9 mouse cellular contexts compared by ENCODE assay signal in the genomic region with DNA sequence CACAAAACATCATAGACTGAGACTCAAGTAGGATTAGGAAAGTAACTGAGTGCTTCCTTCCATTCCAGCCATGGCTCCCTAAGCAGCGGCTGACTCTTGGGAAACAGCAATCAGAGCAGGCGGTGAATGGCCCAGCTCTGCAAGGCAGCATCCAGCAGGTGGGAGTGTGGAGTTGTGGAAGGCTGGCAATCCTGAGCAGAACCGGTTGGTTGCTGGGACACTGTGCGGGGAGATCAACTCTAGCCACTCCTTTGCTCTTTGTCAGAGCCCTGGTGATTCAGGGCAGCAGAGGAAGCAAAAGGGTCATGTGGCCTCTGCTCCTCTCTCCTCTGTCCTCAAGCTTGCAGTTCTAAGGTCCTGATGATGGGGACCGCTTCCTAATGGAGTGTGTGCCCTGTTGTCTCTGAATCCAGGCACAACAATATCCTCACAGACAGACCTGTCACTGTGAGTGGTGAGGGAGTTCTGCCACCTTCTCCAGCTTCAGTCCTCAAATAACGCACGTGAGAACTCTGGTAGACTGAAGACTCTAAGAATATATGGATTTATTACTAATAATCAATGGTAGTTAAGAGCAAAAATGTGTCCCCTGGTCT. TPM values are rescaled to one million over a fixed set of nuclear protein-coding genes. Genes with fewer than 3 reads are reported as not detected.
DNase-seq lines count a peak whose midpoint lies in the region; TF ChIP-seq lines count a peak whose summit lies in the region.
"Had no signal": no experiment of that assay in that cellular context is flagged by ENCODE, and none has a peak within 500 bp of the region (broad histone marks: within the 10 kb centered on the region; RNA-seq: fewer than 3 reads in every experiment).

No protein-coding gene starts in this region.

- H3K27ac ChIP-seq in cortical plate, adult 2 months (ENCODE audit: insufficient read depth, low read length) = no peak overlapping the region

- peak; percentile 90 for TF ChIP-seq CTCF in cortical plate, adult 2 months (IDR thresholded peaks at IDR 0.05; ENCODE audit: extremely low read depth, insufficient read depth, low read length)

- peaks cover 1% of the 10 kb centered on the region; the same call in 1 of the 2 replicates for H3K4me1 ChIP-seq in cortical plate, adult 2 months (ENCODE audit: control insufficient read depth, insufficient read depth, low read length)

- TF ChIP-seq POLR2A in cortical plate, adult 2 months (IDR thresholded peaks at IDR 0.05; ENCODE audit: extremely low read depth, insufficient read depth, low read length) = no peak

- DNase-seq in adrenal gland, adult 2 months = peak; percentile 72
- peak; percentile 79 for DNase-seq in gastrocnemius, postnatal 14 days
- peak; percentile 77 for DNase-seq in hindlimb bud, embryonic 11.5 days (ENCODE audit: extremely low spot score, low read depth, low spot score)
- DNase-seq in left cerebral cortex, postnatal 14 days (ENCODE audit: low spot score in 2 of 2) = peak; percentile 85 to 86
- peak; percentile 81 for DNase-seq in mesoderm, embryonic 11.5 days (ENCODE audit: low read depth, low spot score)
- peak; percentile 86 for DNase-seq in right cerebral cortex, postnatal 4 days
- no peak for DNase-seq in natural killer cell, adult 2 months (ENCODE audit: low spot score in 2 of 2)

- intact Hi-C loops in gastrocnemius, postnatal 14 days (cut with DNase I; ENCODE audit: low total_unique reads) = no loop called here
- intact Hi-C loops in left cerebral cortex, postnatal 14 days (cut with DNase I) = loop anchor here (2.0 to 10.0 kb wide), 2 partner anchors 576 to 648 kb away; no protein-coding TSS in a partner anchor

- no peak overlapping the region for H3K4me3 ChIP-seq in cortical plate, adult 2 months (ENCODE audit: insufficient read depth, low read length)

RNA-seq across cellular contexts. Expression of a gene that starts 11.7 kb away (rescaled TPM):
- total RNA-seq in adrenal gland, adult 2 months (2021) = not detected
- polyA plus RNA-seq in adrenal gland, adult 2 months (2012; rRNA removed) = not detected in 2 replicates
- polyA plus RNA-seq in cortical plate, adult 2 months (2012; rRNA removed) = not detected in 2 replicates
- total RNA-seq in gastrocnemius, postnatal 14 days (2021) = not detected
- not detected for total RNA-seq in left cerebral cortex, postnatal 14 days (2021)
- polyA plus RNA-seq: large intestine, adult 2 months had no signal

RNA-seq across cellular contexts. Expression of a gene that starts 25.4 kb away (rescaled TPM):
- total RNA-seq in adrenal gland, adult 2 months (2021) = 10 to 100 TPM; 17.3 to 23.7 TPM
- polyA plus RNA-seq in adrenal gland, adult 2 months (2012; rRNA removed) = 2.1 and 2.8 TPM in 2 replicates
- 6.3 and 6.8 TPM in 2 replicates for polyA plus RNA-seq in cortical plate, adult 2 months (2012; rRNA removed)
- 10 to 100 TPM in 1 of 2 experiments, 1 to 10 TPM in 1; 7.5 to 13.9 TPM for total RNA-seq in gastrocnemius, postnatal 14 days (2021)
- 10 to 100 TPM; 28.3 to 31.0 TPM for total RNA-seq in left cerebral cortex, postnatal 14 days (2021)

Comparison
In these comparisons a context has a peak if more than half of its experiments do, and no peak if none do; other contexts are left out.
1. DNase-seq: peak in adrenal gland, adult 2 months (single experiment), gastrocnemius, postnatal 14 days (single experiment), hindlimb bud, embryonic 11.5 days (single experiment), left cerebral cortex, postnatal 14 days (2 of 2), mesoderm, embryonic 11.5 days (single experiment) and right cerebral cortex, postnatal 4 days (single experiment); none in natural killer cell, adult 2 months (0 of 2).